Mouse (Mus musculus) MN1 (cell line): ENCODE data around the gene Sec14l1.
"Not testable (repeated sequence)": the region's sequence is repeated elsewhere in the genome, so short reads cannot be mapped to it uniquely, and the experiment has no call there.

ENCODE experiments used
- DNase-seq: peaks from one replicate; pipeline ENCODE4 v3.0.0-alpha.2; 2016; ENCODE audit warnings: low spot score

Sec14l1 gene

GRCm38 (mm10) chr11:117114592-117115345 lies at the start of gene Sec14l1:
Sec14l1 (plus strand) TSS chr11:117115168.
- peak; percentile 95 for DNase-seq

- not testable (repeated sequence) for DNase-seq
These were observed 49.4 kb upstream of the Sec14l1 start for GRCm38 (mm10) chr11:117065602-117066001.

- DNase-seq, result peak; percentile 48
These were observed 48.2 kb upstream of the Sec14l1 start for GRCm38 (mm10) chr11:117066738-117067137.

GRCm38 (mm10) chr11:117068332-117068731 lies 46.6 kb upstream of the Sec14l1 start:
- DNase-seq, result no peak

GRCm38 (mm10) chr11:117069027-117069426 lies 45.9 kb upstream of the Sec14l1 start:
- DNase-seq, result no peak

- DNase-seq, result no peak
These were observed 44.3 kb upstream of the Sec14l1 start for GRCm38 (mm10) chr11:117070711-117071110.

GRCm38 (mm10) chr11:117072128-117072527 lies 42.8 kb upstream of the Sec14l1 start:
- peak; percentile 91 for DNase-seq

- DNase-seq, result no peak
These were observed 41.5 kb upstream of the Sec14l1 start for GRCm38 (mm10) chr11:117073426-117073825.

GRCm38 (mm10) chr11:117076576-117077196 lies 38.3 kb upstream of the Sec14l1 start:
- peak; percentile 87 for DNase-seq

- DNase-seq, result no peak
These were observed 37.7 kb upstream of the Sec14l1 start for GRCm38 (mm10) chr11:117077227-117077626.

GRCm38 (mm10) chr11:117077902-117078301 lies 37.1 kb upstream of the Sec14l1 start:
- no peak for DNase-seq

GRCm38 (mm10) chr11:117078637-117079240 lies 36.2 kb upstream of the Sec14l1 start:
- no peak for DNase-seq

- DNase-seq, result no peak
These were observed 35.2 kb upstream of the Sec14l1 start for GRCm38 (mm10) chr11:117079651-117080190.

GRCm38 (mm10) chr11:117080209-117080608 lies 34.8 kb upstream of the Sec14l1 start:
- no peak for DNase-seq

GRCm38 (mm10) chr11:117081165-117082064 lies 33.6 kb upstream of the Sec14l1 start:
- DNase-seq, result peak; percentile 89

GRCm38 (mm10) chr11:117082353-117082934 lies 32.5 kb upstream of the Sec14l1 start:
- DNase-seq, result no peak

- no peak for DNase-seq
These were observed 31.7 kb upstream of the Sec14l1 start for GRCm38 (mm10) chr11:117083052-117083881.

- not testable (repeated sequence) for DNase-seq
These were observed 31.1 kb upstream of the Sec14l1 start for GRCm38 (mm10) chr11:117083882-117084260.

- DNase-seq, result no peak
These were observed 28.8 kb upstream of the Sec14l1 start for GRCm38 (mm10) chr11:117086215-117086614.

- no peak for DNase-seq
These were observed 27.8 kb upstream of the Sec14l1 start for GRCm38 (mm10) chr11:117087036-117087799.
